Mouse (Mus musculus) fat pad, adult 2 months (tissue): ENCODE measurements at regions not wholly inside any gene's neighbourhood (a gene's known extent, or its start where the extent isn't known, plus 50 kb on each side); places are given as distances from the start of the nearest gene placed in this dataset.

Experiments used
- DNase-seq: peaks from one replicate; pipeline ENCODE4 v3.0.0-alpha.2; 2011; ENCODE audit warnings: low read depth, low spot score; ENCODE audit errors: extremely low read depth

GRCm38 (mm10) chr7:136844282-136844681 is 50.1 kb upstream of the Mgmt start:
- no peak for DNase-seq
